Mouse (Mus musculus): ENCODE measurements around the gene Tet1.
A peak's percentile ranks its signal among the peaks of the same experiment; 100 is the strongest.
"Not testable (repeated sequence)": the region's sequence is repeated elsewhere in the genome, so short reads cannot be mapped to it uniquely, and the experiment has no call there.

Gene Tet1

DNA sequence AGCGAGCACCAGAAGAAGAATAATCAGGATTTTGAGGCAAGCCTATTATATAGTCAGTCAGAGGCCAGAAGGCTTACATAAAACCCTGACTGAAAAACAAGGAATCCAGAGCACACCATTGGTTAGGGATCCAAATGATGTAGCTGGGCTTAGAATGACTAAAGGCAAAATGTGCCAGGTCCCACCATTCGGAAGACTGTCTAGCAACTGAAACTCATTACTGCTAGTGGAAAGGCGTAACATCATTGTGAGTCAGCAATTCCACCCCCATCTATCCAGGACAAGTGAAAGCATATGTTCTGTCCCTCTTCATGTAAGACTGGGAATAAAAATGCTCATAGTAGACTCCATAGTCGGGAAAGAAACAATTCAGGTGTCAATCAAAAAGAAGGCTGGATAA is 57.8 kb downstream of the Tet1 start:
- no peak for DNase-seq (ENCODE audit: extremely low read depth, low read depth, low spot score)

DNA sequence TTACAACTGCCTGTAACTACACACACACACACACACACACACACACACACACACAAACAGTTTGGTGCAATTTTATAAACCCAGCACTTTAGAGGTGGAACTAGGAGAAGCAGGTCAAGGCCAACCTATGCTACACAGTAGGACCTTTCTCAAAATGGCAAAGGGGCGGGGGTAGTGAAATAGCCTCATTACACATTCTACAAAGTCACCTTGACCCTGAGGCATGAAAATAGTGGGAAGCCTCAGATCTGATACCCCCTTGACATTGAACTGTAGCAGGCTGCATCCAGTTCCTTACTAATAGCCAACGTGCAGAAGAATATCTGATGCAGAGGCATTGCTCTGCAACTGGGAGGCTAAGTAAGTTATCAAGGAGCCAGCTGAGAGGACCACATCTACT is 60.0 kb downstream of the Tet1 start:
- no peak for DNase-seq (ENCODE audit: extremely low read depth, low read depth, low spot score)

DNA sequence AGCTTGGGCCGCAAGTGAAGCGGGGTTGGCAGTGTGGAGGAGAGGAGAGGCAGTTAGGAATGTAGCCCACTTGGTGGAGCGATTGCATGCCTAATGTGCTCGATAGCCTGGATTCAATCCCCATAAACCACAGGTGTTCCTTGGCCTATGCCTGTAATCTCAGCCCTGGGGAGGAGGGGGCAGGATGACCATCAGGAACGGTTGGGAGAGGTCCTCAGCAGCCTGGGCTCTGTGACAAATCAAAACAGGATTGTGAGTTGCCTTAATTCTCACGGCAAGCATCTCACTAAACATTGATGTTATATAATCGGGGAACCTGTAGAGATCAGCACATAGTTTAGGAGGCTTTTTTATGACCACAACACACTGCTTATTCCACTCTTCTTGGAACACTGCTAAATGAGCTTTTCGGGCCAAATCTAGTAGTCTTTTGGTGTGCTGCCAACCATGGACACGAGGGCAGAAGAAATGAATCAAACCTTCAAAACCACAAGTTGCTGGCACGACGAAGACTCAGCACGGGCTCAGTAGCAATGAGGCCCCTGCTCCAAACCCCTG is 61.6 kb downstream of the Tet1 start:
- DNase-seq (ENCODE audit: extremely low read depth, low read depth, low spot score): no peak

DNA sequence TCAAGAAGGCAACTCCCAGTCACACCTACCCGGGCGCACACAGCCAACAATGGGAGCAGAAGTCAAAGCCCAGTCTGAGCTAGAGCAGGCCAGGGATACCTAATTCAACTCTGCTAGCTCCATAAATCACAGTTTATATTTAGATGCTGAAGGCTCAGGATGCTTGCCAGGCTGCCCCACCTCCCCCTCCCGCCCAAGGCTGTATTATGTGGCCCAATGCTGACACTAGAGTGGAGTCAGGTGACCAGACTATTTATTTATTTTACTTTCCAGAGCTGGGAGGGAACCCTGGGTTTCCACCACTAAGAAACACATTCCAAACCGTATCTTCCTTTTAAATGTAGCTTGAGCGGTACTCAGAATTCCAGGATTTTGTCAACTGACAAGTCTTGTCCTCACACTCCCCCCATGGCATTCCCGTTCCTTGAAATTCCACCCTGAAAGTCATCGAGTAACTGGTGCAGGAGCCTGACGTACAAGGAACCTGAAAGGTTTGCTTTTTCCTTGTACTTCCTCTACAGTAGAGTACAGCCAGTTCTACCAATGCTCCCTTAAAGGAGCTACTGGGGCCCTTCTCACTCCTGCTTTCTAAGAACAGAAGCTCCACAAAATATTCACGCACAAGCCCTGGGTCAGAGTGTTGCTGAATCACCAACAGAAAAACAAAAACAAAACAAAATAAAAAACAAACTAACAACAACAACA is 64.9 kb downstream of the Tet1 start:
- DNase-seq (ENCODE audit: extremely low read depth, low read depth, low spot score): no peak

DNA sequence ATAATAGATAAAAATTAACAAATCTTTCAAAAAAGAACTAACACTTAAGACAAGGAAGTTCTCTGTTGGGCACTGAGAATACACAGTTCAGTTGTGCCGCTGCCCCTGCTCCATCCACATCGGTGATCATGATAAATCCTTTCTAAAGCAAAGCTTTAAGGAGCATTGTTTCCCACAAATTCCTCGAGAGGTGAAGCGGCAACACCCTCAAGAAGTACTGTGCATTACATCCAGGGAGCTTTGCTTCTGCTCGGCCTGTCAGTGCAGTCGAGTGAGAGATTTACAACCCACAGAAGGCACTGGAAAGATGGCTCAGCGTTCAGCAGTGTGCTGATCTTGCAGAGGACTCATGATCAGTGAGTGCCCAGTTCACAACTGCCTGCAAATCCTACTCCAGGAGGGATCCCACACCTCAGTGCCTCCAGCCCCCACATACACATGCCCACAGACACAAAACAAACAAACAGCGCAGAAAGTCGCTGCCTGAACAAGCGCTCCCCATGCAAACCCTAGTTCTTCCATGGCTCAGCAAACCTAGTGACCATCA is 66.8 kb downstream of the Tet1 start:
- DNase-seq (ENCODE audit: extremely low read depth, low read depth, low spot score): no peak

DNA sequence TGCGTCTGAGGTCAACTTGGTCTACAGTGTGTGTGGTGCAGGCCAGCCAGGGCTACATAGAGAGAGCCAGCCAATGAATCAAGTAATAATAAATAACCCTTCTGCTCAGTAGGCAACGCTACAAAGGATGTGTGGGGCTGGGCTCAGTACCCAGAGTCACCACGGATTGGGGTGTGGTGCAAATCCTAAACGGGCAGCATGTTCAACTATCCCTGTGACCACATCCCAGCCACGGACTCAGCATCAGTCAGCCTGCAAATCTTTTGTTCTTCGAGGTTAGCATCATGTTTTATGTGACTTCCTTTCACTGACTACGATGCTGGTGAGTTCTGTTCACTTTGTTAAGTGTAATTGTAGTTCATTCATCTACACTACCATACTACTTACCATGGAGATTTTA is 68.1 kb downstream of the Tet1 start:
- DNase-seq (ENCODE audit: extremely low read depth, low read depth, low spot score): no peak

DNA sequence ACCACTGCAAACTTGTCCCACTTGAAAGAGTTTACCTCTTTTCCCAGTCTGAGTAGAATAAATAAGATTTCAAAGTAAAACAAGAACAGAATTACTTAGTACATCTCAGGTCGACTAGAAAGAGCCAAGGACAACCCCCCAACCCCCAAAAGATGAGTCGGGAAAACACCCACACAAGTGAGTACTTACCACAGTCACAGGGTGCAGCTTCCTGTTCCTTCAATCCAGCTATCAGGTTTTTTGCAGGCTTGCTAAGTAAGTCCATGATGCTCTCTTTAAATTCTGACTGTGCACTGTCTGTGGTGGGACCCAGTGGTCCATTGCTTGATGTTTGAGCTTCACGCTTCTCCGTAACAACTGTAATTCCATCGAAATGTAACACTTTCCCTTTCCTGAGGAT is 70.8 kb downstream of the Tet1 start:
- no peak for DNase-seq (ENCODE audit: extremely low read depth, low read depth, low spot score)

DNA sequence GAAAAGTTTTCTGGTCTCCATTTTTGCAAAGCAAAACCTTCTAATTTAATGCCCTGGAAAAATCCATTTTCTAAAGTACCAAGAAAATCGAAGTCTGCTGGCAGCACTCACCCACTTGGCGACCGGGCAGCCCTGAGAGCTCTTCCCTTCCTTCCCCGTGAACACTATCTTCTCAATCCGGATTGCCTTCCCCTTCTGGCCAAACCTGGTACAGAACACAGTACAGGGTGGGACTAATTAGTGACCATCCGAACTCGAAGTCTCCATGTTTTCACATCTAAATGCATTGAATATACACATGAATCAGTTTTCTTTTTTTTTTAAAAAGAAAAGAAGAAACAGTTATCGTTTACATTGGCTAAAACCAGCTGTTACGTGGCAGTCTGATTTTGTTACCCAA is 76.0 kb downstream of the Tet1 start:
- no peak for DNase-seq (ENCODE audit: extremely low read depth, low read depth, low spot score)

DNA sequence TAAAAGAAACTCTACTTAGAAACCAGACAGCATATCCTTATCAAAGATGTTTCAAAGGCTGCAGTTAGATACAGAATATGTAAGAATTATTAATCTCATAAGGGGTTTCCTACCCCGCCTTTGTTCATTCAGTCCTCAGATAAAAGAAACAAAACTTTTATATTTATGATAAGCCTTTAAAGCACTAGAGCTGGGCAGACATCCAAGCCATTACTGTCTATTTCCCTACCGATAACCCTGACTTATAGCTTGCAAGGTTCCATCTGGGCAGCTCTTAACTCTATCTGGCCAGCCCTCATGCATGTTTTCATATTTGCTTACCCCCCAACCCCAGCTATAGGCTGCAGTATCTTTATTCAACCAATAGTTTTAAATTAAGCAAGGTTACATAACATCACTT is 77.2 kb downstream of the Tet1 start:
- no peak for DNase-seq (ENCODE audit: extremely low read depth, low read depth, low spot score)

DNA sequence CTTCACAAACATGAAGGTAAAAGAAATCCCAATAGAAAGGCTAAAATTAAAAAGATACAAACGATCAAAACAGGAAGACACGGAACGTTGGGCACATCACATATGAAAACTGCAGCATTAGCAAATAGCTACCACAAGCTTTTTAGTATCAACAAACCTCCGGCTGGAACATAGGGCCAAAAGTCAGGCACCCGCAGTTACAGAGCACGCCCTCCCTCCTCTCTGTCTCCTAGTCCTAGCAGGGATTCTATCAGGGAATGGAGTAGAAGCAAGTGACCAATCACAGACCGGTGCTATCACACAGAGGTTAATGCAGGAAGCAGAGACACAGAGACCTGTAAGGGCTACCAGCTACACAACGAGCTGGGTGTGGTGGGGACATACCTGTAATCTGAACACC is 84.3 kb downstream of the Tet1 start:
- no peak for DNase-seq (ENCODE audit: extremely low read depth, low read depth, low spot score)

DNA sequence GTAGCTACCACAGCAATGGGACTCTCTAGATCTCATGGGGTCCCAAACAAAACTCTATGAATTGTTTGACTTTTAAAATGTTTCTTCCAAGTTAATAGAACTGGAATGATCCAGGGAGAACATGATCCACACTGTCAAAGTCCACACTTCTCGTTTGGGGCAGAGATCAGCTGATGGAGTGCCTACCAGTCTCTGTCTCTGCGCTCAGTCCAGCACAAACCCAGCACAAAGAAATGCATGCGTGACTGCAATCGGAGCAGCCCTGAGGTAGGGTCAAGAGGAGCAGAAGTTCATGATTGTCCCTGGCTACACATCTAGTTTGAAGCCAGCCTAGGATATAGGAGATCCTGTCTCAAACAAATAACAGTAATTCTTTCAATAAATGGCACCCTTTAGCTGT is 85.4 kb downstream of the Tet1 start:
- no peak for DNase-seq (ENCODE audit: extremely low read depth, low read depth, low spot score)

DNA sequence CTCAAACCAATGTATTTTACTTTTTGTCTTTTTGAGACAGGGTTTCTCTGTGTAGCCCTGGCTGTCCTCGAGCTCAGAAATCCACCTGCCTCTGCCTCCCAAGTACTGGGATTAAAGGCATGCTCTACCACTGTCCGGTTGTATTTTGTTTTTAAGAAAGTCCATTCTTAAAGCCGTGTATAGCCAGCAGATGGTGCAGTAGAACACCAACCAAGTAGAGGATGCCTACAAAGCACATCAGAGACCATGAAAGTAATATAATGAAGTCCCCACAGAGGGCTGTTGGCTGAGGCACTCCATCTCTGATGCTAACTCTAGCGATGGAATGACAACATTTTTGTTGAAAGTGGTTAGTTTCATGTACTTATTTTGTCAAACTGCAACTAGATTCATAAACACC is 98.8 kb downstream of the Tet1 start:
- no peak for DNase-seq (ENCODE audit: extremely low read depth, low read depth, low spot score)

DNA sequence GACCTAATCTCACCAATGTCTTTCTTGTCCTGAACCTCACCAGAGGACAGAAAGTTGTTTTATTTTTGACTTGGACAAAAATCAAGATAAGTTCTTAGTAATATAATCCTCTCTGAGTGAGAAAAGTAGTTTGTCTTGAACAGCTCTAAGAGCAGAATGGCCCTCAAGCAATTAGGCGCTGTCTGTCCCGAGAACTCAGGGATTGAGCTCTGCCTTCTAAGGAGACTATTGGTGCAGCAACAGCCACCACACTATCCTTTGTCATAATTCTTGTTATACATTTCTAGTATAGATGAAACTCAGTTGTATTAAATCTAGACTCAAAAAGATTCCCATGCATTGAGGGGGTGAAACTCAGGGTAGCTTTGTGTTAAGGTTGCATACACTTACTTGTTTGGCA is 100.0 kb downstream of the Tet1 start:
- no peak for DNase-seq (ENCODE audit: extremely low read depth, low read depth, low spot score)

DNA sequence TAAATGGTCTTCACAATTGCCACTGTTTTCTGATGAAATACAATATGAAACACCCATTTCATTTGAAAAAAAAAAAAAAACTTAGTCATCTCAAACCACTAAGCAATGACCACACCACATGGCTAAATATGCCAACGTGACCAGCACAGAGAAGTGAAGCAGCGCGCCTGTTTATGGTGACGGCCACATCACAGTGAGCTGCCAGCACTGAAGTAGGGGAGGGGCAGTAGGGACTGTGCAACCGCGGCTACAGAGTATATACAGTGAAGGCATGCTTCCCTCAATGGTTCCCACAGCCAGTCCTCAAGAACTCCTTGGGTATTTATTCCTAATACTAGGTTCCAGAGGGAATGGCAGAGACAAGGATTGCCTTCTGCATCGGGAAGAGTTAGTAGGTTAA is 100.5 kb downstream of the Tet1 start:
- DNase-seq (ENCODE audit: extremely low read depth, low read depth, low spot score): no peak

DNA sequence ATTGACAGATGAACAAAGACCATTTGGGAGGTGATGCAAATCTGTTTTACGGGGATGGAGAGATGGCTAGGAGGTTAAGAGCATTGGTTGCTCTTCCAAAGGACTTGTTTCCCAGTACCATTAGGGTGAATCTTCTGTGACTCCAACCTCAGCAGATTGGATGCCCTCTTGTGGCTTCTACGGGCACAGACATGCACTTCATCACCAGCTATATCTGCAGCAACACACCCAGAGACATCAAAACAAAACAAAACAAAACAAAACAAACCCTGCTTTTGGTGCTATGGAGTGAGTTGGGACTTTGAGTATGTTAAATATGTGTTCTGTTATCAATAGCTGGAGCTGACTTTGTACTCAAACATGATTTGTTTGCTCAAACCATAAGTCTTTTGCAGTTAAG is 104.7 kb downstream of the Tet1 start:
- no peak for DNase-seq (ENCODE audit: extremely low read depth, low read depth, low spot score)

DNA sequence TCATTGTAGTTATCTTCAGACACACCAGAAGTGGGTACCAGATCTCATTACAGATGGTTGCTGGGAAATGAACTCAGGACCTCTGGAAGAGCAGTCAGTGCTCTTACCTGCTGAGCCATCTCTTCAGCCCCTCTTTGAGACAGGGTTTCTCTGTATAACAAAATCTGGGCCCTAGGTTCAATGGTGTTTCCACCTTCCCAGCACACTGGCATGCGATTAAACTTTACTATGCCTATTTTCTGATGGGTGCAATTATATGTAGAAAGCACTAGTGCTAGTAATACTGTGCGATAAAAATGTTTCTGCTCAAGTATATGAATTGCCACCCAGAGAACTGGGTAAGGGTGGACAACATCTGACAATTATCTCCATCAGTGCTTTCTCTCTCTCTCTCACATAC is 105.5 kb downstream of the Tet1 start:
- no peak for DNase-seq (ENCODE audit: extremely low read depth, low read depth, low spot score)

DNA sequence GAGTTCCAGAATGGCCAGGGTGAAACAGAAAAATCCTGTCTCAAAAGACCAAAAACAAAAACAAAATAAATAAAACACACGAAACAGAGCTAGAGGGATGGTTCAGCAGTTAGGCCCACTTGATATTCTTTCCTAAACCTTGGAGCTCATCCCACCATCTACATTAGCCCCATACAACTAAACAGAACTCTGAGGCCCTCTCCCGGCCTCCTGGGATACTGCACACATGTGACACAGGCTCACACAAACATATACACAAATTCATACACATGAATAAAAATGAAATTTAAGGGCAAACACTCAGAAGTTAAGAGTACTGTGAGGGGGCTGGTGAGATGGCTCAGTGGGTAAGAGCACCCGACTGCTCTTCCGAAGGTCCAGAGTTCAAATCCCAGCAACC is 114.6 kb downstream of the Tet1 start:
- no peak for DNase-seq (ENCODE audit: extremely low read depth, low read depth, low spot score)

DNA sequence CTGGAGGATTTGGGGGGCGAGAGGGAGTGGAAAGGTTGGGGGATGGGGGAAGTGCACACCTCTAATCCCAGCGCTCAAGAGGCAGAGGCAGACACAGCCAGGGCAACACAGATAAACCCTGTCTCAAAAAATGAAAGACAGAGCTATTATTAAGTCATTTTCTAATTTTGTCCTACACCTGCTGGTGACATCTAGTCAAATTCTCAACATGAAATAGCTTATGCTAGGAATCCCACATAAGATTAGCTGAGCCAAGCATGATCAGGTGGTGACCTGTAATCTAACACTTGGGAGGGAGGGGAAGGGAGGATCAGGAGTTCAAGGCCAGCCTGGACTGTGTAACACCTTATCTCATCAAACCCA is 115.7 kb downstream of the Tet1 start:
- DNase-seq (ENCODE audit: extremely low read depth, low read depth, low spot score): no peak

DNA sequence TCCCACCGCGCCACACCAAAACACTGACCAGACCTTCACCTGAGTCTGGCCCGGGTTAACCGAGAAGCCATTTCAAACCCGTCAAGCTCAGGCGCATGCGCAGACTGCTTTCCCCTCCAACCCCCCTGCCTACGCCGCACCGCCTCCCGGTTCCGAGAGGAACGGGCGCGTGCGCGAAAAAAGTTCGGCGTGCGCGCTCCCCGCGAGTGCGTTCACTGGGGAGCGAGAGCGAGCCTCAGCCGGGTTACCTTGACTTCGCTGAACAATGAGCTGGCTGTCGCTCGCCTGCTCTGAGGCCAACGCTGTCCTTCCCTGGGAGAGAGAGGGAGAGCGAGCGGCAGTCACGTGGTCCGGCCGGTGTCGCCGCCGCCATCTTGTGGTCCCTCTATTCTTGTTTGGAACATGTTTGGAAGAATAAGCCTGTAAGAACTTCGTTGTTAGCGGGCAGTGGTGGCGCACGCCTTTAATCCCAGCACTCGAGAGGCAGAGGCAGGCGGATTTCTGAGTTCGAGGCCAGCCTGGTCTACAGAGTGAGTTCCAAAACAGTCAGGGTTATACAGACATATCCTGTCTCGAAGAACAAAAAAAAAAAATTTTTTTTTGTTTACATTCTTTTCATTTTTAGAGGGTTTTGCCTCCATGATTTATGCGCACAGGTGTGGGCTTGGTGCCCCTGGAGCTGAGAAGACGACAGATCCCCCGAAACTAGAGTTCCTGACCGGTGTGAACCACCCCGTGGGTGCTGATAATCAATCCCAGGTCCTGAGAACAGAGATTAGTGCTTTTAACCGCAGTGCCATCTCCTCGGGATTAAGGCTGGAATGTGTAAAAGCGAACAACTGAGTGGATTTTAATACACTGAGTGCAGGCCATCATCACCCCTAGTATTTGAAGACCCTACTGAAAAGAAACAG is 116.4 kb downstream of the Tet1 start, which contains the start of gene Ccar1:
Gene Ccar1 (minus strand): TSS at position 110 of the 914 bp plus-strand sequence.
- DNase-seq (ENCODE audit: extremely low read depth, low read depth, low spot score): peak; percentile 65

DNA sequence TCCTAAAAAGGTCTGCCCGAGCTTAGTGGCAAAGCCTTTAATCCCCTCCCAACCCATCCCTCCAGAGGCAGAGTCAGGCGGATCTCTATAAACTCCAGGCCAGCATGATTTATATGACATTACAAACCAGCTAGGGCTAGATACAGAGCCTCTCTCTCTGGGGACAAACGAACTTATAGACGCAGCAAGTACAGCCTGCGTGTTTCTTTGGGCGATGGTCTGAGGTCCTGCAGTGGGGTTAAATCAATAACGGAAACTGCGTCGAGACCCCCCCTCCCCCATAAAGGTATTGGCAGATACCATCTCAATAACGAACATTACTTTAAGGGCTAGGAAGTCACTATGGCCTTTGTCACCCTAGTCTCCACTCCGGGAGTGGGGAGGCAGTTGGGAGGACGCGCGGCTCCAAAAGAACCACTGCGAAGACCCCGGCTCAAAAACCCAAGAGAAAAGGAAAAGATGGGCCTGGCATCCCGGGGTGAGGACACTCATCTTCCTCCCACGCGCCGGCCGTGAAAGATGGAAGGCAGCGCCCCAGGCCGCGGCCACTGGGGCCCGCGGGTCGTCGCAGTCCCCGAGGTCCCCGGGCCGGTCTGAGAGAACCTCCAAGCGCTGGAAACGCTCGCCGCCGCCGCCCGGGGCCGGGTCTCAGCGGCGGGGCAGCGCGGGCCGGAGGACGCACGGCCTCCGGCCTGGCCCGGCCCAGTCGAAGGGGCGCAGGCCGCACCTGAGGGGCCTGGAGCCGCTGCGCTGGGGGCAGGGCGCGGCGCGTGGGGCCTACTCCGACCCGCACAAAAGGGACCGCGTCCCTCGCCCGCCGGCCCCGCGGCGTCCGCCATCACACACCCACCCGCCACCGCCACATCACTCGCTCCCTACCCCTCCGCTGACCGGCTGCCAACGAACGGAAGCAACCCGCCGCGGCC is 117.3 kb downstream of the Tet1 start:
- DNase-seq (ENCODE audit: extremely low read depth, low read depth, low spot score): no peak

DNA sequence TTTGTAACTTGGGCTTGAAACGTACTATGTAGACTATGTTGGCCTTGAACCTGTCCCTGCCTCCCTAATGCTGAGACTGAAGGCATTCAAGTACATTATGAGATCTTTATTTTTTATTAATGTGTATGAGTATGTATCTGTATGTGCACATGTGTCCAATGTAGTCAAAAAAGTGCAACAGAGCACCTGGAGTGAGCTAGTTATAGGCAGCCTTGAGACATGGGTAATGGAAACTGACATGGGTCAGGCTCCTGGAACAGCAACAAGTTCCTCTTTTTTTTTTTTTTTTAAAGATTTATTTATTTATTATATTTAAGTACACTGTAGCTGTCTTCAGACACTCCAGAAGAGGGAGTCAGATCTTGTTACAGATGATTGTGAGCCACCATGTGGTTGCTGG is 127.0 kb downstream of the Tet1 start:
- DNase-seq (ENCODE audit: extremely low read depth, low read depth, low spot score): not testable (repeated sequence)
